Mouse (Mus musculus): ENCODE measurements around the gene Tnks1bp1.
A peak's percentile ranks its signal among the peaks of the same experiment; 100 is the strongest.

The Tnks1bp1 gene

DNA sequence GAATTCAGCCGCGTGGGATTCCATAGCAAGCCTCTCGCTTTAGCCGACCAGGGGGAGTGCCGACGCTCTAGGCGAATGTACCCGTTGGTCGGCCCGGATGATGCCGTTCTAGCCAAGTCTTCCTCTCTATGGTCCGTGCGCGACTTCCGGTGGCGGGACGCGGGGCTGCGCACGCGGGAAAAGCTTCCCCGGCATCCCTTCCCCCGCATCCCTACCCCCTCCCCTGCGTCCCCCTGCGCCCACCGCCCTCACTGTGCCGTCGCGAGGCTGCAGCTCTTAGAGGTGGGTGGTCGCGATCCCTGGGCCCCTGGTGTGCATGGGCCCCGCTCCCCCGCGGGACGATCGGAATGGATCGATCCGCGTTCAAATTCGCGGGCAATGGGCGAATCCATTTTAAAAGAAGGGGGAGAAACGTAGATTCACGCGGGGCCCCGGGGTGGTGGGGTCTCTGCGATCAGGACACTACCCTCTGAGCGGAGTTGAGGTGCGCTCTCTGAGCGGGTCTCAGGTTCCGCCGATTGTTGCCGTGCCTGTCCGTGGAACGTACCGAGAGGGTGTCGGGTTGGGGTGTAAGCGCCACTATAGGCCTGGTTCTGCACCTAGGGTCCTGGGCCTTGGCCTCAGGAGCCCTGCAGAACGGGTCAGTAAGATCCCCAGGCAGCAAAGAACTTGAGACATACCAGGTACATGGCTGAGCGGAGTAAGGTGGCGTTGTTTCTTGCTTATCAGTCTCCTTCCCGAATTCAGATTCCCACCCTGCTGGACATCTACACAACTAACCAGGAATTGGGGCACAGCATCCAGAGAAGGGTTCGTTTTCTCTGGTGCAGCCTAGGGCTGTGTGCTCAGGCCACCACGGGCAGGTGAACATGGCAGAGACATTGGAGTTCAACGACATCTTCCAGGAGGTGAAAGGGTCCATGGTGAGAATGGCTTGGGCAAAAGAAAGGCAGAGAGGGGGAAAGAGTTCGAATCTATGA, 10.5 kb upstream of the Tnks1bp1 start, which contains the start of the genes Ssrp1 and P2rx3:
Gene Ssrp1 (plus strand): TSS at position 188 of the 980 bp plus-strand sequence.
Gene P2rx3 (minus strand): TSS at position 416 of the 980 bp plus-strand sequence.
- peak; percentile 95 for DNase-seq (ENCODE audit: low read depth, low spot score)

DNA sequence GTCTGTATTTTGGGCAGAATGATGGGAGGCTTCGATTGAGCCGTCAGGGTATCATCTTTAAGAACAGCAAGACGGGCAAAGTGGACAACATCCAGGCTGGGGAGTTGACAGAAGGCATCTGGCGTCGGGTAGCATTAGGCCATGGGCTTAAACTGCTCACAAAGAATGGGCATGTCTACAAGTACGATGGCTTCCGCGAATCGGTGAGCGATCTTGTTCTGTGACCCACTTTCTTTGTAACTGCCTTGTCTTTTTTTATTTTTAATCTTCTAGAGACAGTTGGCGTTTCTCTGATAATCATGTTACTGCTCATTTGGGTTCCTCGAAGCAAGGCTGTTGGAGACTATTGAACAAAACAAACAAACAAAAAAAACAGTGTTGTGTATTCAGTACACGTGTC, 9.5 kb upstream of the Tnks1bp1 start:
- DNase-seq (ENCODE audit: low read depth, low spot score) = no peak

DNA sequence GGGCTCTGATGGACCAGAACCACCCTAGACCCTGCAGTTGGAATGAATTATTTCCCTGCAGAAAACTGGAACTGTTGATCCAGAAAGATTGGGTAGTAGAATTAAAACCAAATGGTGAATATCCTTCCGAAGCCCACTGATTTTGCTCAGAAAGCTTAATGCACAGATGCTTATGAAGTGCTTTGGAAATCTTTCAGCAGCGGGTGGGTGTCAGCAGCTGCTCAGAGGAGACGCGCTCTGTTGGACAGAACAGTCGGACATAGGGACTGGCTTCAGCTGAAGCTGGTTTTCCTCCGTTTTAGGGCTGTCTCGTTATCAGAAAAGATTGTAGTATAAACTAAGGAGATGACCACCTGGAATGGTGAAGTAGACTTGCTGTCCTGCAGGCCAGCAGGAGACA, 4.2 kb upstream of the Tnks1bp1 start:
- DNase-seq (ENCODE audit: low read depth, low spot score) = no peak

DNA sequence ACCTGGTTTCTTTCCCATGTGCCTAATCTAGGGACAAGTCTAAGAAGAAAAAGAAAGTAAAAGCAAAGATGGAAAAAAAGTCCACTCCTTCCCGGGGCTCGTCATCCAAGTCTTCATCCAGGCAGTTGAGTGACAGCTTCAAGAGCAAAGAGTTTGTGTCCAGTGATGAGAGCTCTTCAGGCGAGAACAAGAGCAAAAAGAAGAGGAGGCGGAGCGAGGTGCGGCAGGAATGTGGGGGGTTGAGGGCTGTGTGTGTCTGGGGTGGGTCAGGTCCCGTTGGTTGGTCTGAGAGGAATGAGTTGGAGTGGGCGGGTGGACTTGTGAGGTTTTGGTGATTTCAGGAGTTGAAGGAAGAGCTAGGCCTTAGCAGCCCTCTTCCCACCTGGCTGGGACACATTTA, 1.6 kb upstream of the Tnks1bp1 start:
- no peak for DNase-seq (ENCODE audit: low read depth, low spot score)

DNA sequence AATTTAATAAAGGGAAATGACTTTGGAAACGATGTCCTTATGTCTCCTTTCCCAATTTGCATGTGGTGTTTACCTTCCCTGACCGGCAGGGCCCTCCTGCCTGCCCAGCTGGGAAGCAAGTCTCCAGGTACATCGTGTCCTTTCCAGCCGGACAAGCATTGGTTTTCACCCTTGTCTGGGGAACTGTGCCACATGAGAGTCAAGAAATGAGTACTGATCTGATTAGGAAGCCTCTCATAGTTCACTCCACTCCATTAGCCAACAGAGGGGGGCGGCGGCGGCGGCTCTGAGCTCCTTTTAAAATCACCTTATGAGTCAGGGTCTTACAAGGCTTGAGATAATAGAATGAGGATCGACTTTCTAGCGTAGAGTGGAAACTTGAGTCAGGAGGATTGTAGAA, 741 bp upstream of the Tnks1bp1 start:
- no peak for DNase-seq (ENCODE audit: low read depth, low spot score)

DNA sequence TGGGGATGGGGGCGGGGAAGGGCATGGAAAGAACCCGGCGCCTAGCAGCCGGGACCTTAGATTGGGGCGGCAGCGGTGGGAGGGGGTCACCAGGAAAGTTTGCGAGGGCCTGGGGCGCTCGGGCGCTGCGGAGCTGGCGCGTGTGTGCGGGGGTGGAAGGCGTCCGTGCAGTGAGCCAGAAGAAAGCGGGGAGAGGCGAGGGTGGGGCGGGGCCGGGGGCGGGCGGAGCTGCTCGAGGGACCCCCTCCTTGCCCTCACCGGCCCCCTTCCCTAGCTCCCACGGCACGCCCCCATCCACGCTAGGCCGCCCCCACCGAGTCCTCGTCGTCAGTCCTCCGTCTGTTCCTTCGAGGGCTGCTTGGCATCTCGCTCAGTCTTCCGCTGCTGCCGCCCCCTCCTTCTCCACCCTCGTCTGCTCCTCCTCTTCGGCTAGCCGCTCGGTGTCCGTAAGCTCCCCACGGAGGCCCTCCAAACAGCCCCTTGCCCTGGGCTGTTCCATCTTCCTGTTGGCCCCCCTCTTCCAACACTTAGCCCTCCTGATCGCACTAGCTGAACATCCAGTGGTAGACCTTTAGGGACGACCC, 438 bp downstream of the Tnks1bp1 start:
- peak; percentile 74 for DNase-seq (ENCODE audit: low read depth, low spot score)

DNA sequence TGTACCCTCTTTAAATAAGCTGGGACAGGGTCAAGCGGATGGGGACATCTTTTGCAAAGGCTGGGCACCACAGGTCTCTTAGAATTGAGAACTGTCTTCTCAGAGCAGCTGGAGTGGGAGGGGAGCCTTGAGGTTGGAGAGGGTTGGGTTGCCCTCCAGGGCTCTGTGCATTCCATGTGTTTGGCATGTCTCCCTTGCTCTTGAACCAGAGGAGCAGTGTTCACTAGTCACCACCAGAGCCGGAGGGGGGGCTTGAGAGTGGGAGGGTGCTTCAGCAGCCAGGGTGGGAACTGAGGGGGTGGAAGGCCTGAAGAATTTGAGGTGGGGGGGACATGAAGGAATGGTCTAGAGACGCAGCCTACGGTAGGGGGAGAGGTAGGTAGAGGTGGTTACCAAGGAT, 1.5 kb downstream of the Tnks1bp1 start:
- DNase-seq (ENCODE audit: low read depth, low spot score) = peak; percentile 11

DNA sequence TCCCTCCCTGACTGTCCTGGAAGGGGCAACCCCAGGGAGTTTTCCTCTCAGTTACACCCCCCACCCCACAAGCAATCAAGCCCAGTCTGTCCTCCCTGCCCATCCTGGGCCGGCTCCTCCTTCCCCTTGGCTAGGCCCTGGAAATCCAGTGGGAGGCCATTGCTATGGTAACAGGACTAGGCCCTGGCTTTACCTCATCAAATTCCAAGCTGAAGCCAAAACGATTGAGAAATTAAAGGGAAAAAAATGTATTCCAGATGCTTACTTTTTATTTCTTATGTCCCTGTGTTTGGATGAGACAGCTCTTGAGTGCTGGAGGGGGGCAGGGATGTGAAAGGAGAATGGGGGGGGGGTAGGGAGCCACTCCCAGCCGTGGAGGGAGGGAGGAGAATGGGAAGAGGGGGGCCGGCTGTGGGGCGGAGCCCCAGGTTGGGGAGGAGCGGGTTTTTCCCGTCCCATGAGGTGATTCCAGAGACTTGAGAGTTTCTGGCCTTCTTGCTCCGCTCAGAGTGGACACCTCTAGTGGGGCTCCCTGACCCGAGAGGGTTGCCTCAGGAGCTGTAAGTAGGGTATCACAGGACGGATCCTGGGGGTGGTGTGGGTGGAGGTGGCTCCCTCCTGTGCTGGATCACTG, 2.3 kb downstream of the Tnks1bp1 start:
- no peak for DNase-seq (ENCODE audit: low read depth, low spot score)

DNA sequence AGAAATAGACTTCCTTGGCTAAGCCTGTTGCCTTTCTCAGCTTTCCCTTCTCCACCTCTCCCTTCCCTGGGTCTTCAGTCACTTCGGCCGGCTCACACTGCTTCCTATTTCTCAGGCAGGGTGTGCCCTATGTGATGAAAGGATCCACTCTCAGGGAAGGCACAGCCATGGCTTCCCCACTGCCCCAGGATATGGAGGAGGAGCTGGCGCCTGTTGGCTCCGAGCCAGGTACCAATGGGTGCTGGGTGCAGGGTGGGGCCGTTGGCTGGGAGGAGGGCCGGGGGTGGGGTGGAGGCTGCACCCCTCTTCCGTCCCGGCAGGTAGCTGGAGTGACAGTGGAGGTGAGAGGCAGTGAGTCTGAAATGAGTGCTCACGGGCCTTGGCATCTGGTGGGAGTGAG, 2.9 kb downstream of the Tnks1bp1 start:
- no peak for DNase-seq (ENCODE audit: low read depth, low spot score)

DNA sequence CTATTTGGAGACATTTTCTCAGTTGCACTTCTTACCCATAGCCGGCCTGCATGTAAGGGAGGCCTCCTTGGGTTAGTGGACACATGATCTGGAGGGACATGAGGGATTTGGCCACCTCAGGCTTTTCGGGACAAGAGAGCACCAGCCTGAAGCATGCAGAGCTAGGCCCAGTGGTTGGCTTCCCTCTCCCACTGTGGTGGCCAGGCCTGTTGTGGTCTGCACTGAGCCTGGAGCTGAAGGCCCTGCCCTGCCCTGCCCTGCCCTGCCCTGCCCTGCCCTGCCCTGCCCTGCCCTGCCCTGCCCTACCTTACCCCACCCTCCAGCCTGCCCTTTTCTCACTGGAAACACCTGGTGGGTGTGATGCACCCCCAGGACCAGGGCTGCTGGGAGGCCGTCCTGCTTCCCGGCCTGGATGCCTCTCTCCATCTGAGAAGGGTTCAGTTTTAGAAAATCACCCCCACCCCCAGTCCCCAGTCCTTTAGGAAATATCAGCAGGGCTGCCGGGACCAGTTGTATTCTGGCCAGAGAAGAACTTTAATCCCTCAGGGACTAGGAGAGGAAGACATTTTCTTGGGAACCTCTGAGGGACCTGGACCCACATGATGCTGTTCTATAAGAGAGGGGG, 5.5 kb downstream of the Tnks1bp1 start:
- no peak for DNase-seq (ENCODE audit: low read depth, low spot score)

DNA sequence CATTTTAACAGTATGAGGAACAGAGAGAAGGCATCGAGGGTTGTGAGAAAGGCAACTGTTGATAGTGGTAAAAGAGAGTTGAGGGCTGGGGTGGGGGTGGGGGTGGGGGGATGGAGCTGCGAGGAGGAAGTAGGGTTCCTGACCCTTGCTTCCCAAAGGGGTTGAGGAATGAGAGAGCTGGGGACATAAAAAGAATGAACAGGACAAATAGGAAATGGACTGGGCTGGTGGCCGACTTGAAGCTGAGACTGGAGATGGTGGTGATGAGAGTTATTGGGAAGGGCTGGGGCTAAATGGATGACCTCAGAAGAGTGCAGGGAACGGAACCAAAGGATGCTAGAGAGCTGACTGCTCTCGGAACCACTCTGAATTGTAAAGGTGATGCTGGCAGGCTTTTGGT, 8.9 kb downstream of the Tnks1bp1 start:
- no peak for DNase-seq (ENCODE audit: low read depth, low spot score)

DNA sequence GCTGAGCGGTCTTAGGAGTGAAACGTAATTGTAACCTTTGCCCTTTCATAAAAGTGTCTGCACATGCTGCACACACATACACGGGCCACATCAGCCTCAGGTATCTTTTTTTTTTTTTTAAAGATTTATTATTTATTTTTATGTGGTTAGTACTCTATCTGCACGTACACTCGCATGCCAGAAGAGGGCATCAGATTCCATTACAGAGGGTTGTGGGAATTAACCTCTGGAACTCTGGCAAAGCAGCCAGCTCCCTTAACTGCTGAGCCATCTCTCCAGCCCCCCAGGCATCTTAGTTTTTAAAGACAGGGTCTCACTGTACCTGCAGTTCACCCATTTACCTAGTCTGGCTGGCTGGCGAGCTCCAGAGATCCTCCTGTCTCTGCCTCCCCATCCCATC, 11.9 kb downstream of the Tnks1bp1 start:
- no peak for DNase-seq (ENCODE audit: low read depth, low spot score)

DNA sequence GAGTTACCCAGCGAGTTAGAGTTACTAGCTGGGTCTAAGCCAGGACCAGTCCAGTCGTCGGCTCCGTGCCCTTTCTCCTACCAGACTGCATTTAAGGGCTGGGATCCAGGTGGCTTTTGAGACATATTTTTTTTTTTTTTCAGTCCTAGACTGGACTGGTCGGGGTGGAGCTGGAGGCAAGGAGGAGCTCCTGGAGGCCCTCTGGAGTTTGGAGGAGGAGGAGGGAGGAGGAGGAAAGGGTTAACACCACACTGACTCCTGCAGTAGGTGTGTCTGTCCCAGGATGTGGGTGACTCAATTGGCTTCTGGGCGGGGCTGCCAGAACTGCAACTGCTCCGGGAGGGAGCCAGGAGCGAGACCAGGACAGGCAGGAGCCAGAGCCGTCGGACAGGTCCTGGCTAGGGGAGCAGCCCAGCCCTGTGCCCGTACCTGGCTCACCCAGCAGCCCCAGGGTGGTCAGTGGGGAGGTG, 12.8 kb downstream of the Tnks1bp1 start:
- peak; percentile 39 for DNase-seq (ENCODE audit: low read depth, low spot score)

DNA sequence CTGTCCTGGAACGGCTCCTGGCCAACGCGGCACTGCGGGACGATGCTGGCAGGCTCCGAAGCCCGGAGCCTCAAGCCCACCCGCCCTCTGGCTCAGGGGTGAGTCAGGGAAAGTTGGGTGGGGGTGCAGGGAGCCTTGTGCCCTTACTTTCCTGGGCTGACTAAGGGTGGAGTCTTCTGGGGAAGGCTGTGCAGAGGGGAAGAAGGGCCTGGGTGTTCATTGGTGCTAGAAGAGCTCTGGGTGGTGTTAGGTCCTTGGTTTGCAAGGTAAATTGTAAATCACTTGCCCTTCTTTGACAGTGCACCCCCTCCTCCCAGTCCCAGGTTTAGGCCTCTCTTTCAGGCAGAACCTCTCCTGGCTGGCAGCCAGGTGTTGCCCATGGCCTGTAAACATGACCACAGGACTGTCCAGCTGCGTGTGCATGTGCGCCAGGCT, 13.3 kb downstream of the Tnks1bp1 start:
- DNase-seq (ENCODE audit: low read depth, low spot score) = no peak

DNA sequence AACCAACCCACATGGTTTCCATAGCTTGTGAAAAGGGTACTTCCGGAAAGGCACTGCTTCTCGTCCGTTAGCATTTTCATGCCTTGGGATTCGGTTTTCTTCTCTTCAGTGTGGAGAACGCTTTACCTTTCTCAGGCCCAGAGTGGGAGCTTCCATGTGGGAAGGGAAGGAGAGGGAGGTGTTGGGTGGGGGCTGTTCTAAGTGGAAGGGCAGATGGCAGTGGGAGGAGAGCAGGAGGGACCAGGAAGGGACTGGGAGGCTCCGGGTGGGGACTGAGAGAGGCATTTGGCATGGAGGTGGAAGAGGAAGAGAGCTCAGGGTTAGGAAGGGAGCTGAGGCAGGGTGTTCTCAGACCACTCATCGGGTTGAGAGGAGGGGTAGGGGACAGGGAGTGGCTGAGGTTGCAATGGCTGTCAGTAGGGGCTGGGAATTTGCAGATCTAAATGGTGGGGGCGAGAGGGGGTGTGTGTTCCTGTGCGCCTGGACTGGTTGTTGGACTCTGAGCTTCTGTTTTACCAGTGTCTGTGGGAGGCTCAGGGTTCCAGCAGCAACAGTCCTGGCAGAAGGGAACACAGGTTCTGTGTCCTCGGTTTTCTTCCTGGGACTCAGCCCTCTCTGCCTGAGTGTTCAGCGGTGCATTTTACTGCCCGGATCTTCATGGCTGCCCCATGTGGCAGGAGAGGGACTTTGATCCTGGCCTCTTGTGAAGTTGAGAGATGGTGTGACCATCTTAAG, 17.5 kb downstream of the Tnks1bp1 start:
- no peak for DNase-seq (ENCODE audit: low read depth, low spot score)

DNA sequence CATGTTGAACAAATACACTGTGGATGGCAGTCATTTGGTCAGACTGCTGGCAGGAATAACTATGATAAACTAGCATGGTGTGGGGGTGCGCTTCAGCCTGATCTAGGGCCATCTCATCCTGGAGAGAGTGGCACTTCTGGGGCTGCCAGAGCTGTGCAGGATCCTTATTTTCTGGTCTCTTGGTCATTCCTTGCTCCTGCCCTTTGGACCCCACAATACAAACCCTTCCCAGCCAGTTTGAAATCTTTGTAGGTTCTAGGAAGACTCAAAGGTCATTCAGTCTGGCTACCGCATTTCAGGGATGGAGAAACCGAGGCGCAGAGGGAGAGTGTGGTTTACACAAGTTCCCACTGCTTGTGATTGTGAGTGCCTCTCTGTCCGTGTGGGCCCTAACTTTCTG, 19.1 kb downstream of the Tnks1bp1 start:
- no peak for DNase-seq (ENCODE audit: low read depth, low spot score)

DNA sequence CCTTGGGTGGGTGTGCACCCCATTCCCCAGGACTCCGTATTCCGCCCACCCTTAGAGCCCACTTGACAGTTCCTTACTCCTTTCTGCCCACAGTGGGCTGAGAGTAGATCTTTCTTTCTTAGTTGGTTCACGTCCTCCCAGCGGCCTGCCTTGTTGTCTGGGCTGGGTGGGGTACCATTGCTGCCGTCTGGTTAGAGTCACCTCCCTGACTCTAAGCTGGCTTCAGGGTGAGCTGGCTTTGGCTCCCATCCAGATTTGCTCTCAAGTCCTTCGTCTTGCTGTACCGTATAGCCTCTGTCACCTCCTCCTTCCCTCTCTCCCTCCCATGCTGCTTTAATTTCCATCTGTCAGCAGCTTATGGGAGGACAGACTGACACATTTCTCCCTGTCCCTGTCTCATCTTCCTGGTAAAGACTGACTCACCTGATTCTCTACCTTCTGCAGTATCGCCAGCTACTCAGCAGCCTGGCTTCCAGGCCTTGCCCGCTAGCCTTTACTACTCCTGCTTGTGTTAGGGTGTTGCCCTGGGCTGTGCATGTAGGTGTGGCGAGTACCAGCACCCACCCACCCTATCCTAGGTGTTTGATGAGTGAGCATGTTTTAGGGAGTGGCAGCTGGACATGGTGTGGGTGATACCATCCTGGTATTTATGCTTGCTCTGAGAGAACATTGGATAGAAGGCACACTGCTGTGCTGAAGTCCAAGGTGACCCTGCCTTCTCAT, 20.2 kb downstream of the Tnks1bp1 start:
- DNase-seq (ENCODE audit: low read depth, low spot score) = no peak

DNA sequence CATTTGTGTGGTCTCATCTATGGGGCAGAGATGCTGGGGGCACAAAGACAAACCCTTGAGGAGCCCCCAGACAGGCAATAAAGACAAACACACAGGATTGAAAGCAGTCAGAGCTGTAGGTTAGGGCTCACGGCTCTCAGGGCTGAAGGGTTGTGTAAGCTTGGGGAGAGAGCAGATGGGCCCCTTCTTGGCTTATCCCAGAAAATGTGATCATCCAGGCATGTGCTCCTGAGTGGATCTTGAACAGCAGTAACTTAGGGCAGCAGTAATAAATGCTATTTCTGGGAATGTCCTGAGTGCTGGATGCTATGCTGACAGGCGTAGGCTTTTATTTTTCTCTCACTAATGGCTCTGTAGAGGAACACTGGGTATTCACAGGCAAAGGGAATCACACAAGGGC, 20.8 kb downstream of the Tnks1bp1 start:
- no peak for DNase-seq (ENCODE audit: low read depth, low spot score)

DNA sequence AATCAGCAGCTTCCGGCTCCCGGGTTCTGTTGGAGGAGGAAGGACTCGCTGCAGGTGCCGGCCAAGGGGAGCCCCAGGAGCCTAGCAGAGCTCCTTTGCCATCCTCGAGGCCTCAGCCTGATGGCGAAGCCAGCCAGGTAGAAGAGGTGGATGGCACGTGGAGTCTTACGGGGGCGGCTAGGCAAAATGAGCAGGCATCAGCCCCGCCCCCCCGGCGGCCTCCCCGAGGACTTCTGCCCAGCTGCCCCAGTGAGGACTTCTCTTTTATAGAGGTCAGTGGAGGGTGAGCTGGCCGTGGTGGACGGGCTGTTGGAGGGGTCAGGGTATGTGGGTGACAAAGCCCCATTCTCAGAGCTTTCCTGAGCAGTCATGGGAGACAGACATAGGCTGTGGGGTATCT, 22.3 kb downstream of the Tnks1bp1 start:
- no peak for DNase-seq (ENCODE audit: low read depth, low spot score)

DNA sequence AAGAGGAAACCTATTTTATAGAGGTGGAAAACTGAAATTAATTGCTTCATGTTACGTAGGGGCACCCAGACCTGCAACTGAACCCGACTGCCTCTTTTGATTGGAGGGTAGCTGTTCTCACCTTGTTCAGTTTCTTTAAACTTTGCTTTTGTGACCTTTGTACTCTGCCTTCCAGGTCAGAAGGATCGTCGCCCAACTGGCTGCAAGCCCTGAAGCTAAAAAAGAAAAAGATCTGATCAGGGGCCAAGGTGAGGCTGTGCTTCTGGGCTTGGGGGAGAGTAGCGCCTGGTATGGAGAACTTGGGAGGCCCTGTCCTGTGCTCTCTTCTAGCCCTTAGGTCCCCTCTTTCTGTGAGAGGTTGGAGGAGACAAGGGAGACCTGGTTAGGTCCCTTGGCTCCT, 24.1 kb downstream of the Tnks1bp1 start:
- no peak for DNase-seq (ENCODE audit: low read depth, low spot score)
